13 mouse cellular contexts compared by ENCODE assay signal in the genomic region with DNA sequence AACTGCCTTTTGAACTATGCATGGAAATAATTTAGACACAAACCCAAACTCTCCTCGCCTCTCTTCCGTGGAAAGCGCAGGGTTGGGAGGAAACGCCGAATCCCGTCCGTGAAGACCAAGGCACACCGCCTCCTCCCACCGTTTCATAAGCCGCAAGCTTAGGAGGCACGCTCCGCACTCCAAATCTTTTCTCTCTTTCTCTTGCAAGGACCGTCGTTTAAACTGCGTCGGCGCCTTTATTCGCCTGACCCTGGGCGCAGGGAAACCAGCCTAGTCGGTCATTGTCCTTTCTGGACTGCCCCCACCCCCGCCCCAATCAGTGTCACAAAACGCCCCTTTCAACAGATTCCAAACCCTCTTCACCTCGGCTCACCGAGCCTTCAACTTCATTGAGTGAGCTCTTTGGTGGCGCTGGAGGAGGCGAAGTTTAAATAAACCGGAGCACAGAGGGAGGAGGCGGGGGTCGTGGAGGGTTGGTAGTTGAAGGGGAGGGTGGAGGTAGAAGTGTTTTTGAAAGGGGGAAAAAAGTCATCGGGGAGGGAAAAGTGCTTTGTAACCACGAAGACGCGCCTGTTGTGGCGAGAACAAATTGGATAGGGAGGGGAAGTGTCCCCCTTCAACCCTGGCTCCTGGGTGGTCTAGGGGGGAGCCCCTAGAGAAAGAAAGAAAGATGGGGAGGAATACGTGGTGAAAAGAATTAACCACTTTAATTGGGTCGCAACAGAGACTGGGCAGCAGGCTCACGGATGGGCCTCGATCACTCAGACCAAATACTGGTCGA. TPM values are rescaled to one million over a fixed set of nuclear protein-coding genes. Genes with fewer than 3 reads are reported as not detected.
DNase-seq lines count a peak whose midpoint lies in the region; ATAC-seq lines count a peak whose summit lies in the region.
"Had no signal": no experiment of that assay in that cellular context is flagged by ENCODE, and none has a peak within 500 bp of the region (broad histone marks: within the 10 kb centered on the region; RNA-seq: fewer than 3 reads in every experiment).

No protein-coding gene starts in this region.

- H3K4me3 ChIP-seq in heart, embryonic 11.5 days (ENCODE audit: low read depth, low read length): no peak overlapping the region; the same call in 1 of the 2 replicates
- H3K4me3 ChIP-seq in midbrain, embryonic 12.5 days: peak overlapping the region; percentile 33
- no peak overlapping the region for H3K4me3 ChIP-seq in midbrain, embryonic 16.5 days (ENCODE audit: low read depth, low read length)
- H3K4me3 ChIP-seq in hindbrain, embryonic 14.5 days (replicated peaks; ENCODE audit: low read length): no peak overlapping the region
- peak overlapping the region; percentile 24; the same call in 1 of the 2 replicates for H3K4me3 ChIP-seq in neural tube, embryonic 12.5 days
- H3K4me3 ChIP-seq: erythroblast, embryonic 14.5 days had no signal

- no peaks in the 10 kb centered on the region for H3K36me3 ChIP-seq in heart, embryonic 11.5 days (ENCODE audit: control insufficient read depth, insufficient read depth, low read length)
- H3K36me3 ChIP-seq in midbrain, embryonic 12.5 days: no peaks in the 10 kb centered on the region
- no peaks in the 10 kb centered on the region for H3K36me3 ChIP-seq in midbrain, embryonic 16.5 days (ENCODE audit: control insufficient read depth, insufficient read depth, low read length)
- H3K36me3 ChIP-seq in hindbrain, embryonic 14.5 days (replicated peaks; ENCODE audit: control insufficient read depth, insufficient read depth): no peaks in the 10 kb centered on the region
- no peaks in the 10 kb centered on the region for H3K36me3 ChIP-seq in neural tube, embryonic 12.5 days

- H3K27me3 ChIP-seq in heart, embryonic 11.5 days (ENCODE audit: control insufficient read depth, insufficient read depth, low read length): peaks cover 97% of the 10 kb centered on the region
- peaks cover 100% of the 10 kb centered on the region for H3K27me3 ChIP-seq in midbrain, embryonic 12.5 days
- H3K27me3 ChIP-seq in midbrain, embryonic 16.5 days (ENCODE audit: control insufficient read depth, insufficient read depth, low read depth, low read length): peaks cover 62% of the 10 kb centered on the region
- peaks cover 97% of the 10 kb centered on the region for H3K27me3 ChIP-seq in hindbrain, embryonic 14.5 days (ENCODE audit: control insufficient read depth, insufficient read depth, low read length)
- peaks cover 98% of the 10 kb centered on the region for H3K27me3 ChIP-seq in neural tube, embryonic 12.5 days (replicated peaks)

- under 1% methylated on average over 39 of the region's 39 CpGs for WGBS in heart, embryonic 11.5 days (ENCODE audit: insufficient replicate concordance)
- under 1% methylated on average over 39 of the region's 39 CpGs for WGBS in midbrain, embryonic 12.5 days
- WGBS in midbrain, embryonic 16.5 days: under 1% methylated on average over 39 of the region's 39 CpGs
- WGBS in hindbrain, embryonic 14.5 days: under 1% methylated on average over 39 of the region's 39 CpGs
- under 1% methylated on average over 39 of the region's 39 CpGs for WGBS in neural tube, embryonic 12.5 days

- no peak for ATAC-seq in heart, embryonic 11.5 days (replicated peaks; ENCODE audit: insufficient number of reproducible peaks, low FRiP score, low TSS enrichment)
- ATAC-seq in midbrain, embryonic 12.5 days (ENCODE audit: low FRiP score, low read depth): peak; percentile 31; the same call in 1 of the 2 replicates
- ATAC-seq in midbrain, embryonic 16.5 days: no peak
- no peak for ATAC-seq in hindbrain, embryonic 14.5 days (ENCODE audit: low FRiP score)
- ATAC-seq in neural tube, embryonic 12.5 days (ENCODE audit: low FRiP score, low read depth): no peak
- ATAC-seq in cerebellum, adult (ENCODE audit: insufficient number of reproducible peaks, low FRiP score, low TSS enrichment): no peak

- no peak for DNase-seq in heart, adult 9 months (ENCODE audit: low spot score in 2 of 2)
- no peak for DNase-seq in hindbrain, embryonic 14.5 days (ENCODE audit: low spot score)
- DNase-seq in cerebellum, postnatal 4 days (ENCODE audit: low spot score in 2 of 2): no peak
- DNase-seq: heart, adult 11 months; right cerebral cortex, postnatal 14 days had no signal

- H3K27ac ChIP-seq in heart, embryonic 11.5 days (ENCODE audit: low read depth, low read length): no peak overlapping the region
- H3K27ac ChIP-seq in midbrain, embryonic 12.5 days (replicated peaks): no peak overlapping the region
- no peak overlapping the region for H3K27ac ChIP-seq in midbrain, embryonic 16.5 days (ENCODE audit: low read length)
- H3K27ac ChIP-seq in hindbrain, embryonic 14.5 days: no peak overlapping the region
- no peak overlapping the region for H3K27ac ChIP-seq in neural tube, embryonic 12.5 days
- H3K27ac ChIP-seq: macrophage had no signal

- peak overlapping the region; percentile 46; the same call in 1 of the 2 replicates for H3K4me2 ChIP-seq in heart, embryonic 11.5 days
- peak overlapping the region; percentile 49 for H3K4me2 ChIP-seq in midbrain, embryonic 12.5 days (replicated peaks)
- no peak overlapping the region for H3K4me2 ChIP-seq in midbrain, embryonic 16.5 days (ENCODE audit: low read length)
- H3K4me2 ChIP-seq in hindbrain, embryonic 14.5 days (replicated peaks): peak overlapping the region; percentile 3; the same call in 1 of the 2 replicates
- peak overlapping the region; percentile 47 for H3K4me2 ChIP-seq in neural tube, embryonic 12.5 days (replicated peaks)

- H3K9me3 ChIP-seq in heart, embryonic 11.5 days (replicated peaks; ENCODE audit: control insufficient read depth, low read length): no peaks in the 10 kb centered on the region
- H3K9me3 ChIP-seq in midbrain, embryonic 12.5 days: no peaks in the 10 kb centered on the region
- H3K9me3 ChIP-seq in midbrain, embryonic 16.5 days (replicated peaks; ENCODE audit: control insufficient read depth, low read length, poor library complexity, severe bottlenecking): no peaks in the 10 kb centered on the region
- H3K9me3 ChIP-seq in hindbrain, embryonic 14.5 days (ENCODE audit: control insufficient read depth, low read length): no peaks in the 10 kb centered on the region
- no peaks in the 10 kb centered on the region for H3K9me3 ChIP-seq in neural tube, embryonic 12.5 days

- no peak overlapping the region for H3K9ac ChIP-seq in heart, embryonic 11.5 days (ENCODE audit: low read depth, low read length)
- H3K9ac ChIP-seq in midbrain, embryonic 12.5 days (replicated peaks): no peak overlapping the region
- no peak overlapping the region for H3K9ac ChIP-seq in midbrain, embryonic 16.5 days (ENCODE audit: low read depth, low read length)
- no peak overlapping the region for H3K9ac ChIP-seq in hindbrain, embryonic 14.5 days
- no peak overlapping the region for H3K9ac ChIP-seq in neural tube, embryonic 12.5 days

- H3K4me1 ChIP-seq in heart, embryonic 11.5 days (ENCODE audit: control insufficient read depth, insufficient read depth, low read length): no peaks in the 10 kb centered on the region; the same call in 1 of the 2 replicates
- peaks cover 32% of the 10 kb centered on the region for H3K4me1 ChIP-seq in midbrain, embryonic 12.5 days
- H3K4me1 ChIP-seq in midbrain, embryonic 16.5 days (ENCODE audit: control insufficient read depth, insufficient read depth, low read length): peaks cover 2% of the 10 kb centered on the region; the same call in 1 of the 2 replicates
- H3K4me1 ChIP-seq in hindbrain, embryonic 14.5 days (replicated peaks; ENCODE audit: control insufficient read depth, insufficient read depth, low read length): no peaks in the 10 kb centered on the region
- peaks cover 14% of the 10 kb centered on the region for H3K4me1 ChIP-seq in neural tube, embryonic 12.5 days

RNA-seq across cellular contexts. Expression of gene Foxd2, which starts 5.8 kb away (rescaled TPM):
- polyA plus RNA-seq in heart, embryonic 11.5 days (2014; fragmentation: Nextera tagmentation; extraction: Ambion mirVana): 0.14 and 0.17 TPM in 2 replicates
- polyA plus RNA-seq in midbrain, embryonic 12.5 days (2016; fragmentation: Nextera tagmentation; extraction: Ambion mirVana): 3.0 and 5.2 TPM in 2 replicates
- polyA plus RNA-seq in midbrain, embryonic 16.5 days (2015; fragmentation: Nextera tagmentation; extraction: Ambion mirVana): 0.23 and 0.24 TPM in 2 replicates
- 0.16 TPM in 1 of 2 replicates, not detected in the other for polyA plus RNA-seq in hindbrain, embryonic 14.5 days (2014; fragmentation: Nextera tagmentation; extraction: Ambion mirVana)
- 2.2 and 2.5 TPM in 2 replicates for polyA plus RNA-seq in neural tube, embryonic 12.5 days (2016; fragmentation: Nextera tagmentation; extraction: Ambion mirVana)

RNA-seq across cellular contexts. Expression of gene Foxe3, which starts 23.0 kb away (rescaled TPM):
- polyA plus RNA-seq in heart, embryonic 11.5 days (2014; fragmentation: Nextera tagmentation; extraction: Ambion mirVana): not detected in 2 replicates
- polyA plus RNA-seq in midbrain, embryonic 12.5 days (2016; fragmentation: Nextera tagmentation; extraction: Ambion mirVana): 0.42 and 0.46 TPM in 2 replicates
- polyA plus RNA-seq in midbrain, embryonic 16.5 days (2015; fragmentation: Nextera tagmentation; extraction: Ambion mirVana): not detected in 2 replicates
- not detected in 2 replicates for polyA plus RNA-seq in hindbrain, embryonic 14.5 days (2014; fragmentation: Nextera tagmentation; extraction: Ambion mirVana)
- not detected in 2 replicates for polyA plus RNA-seq in neural tube, embryonic 12.5 days (2016; fragmentation: Nextera tagmentation; extraction: Ambion mirVana)
- polyA plus RNA-seq: erythroblast, embryonic 14.5 days; macrophage; thymus, postnatal 0 days had no signal

Comparison
In these comparisons a context has a peak if more than half of its experiments do, and no peak if none do; other contexts are left out.
1. H3K4me3 ChIP-seq: peak in midbrain, embryonic 12.5 days (single experiment) and neural tube, embryonic 12.5 days (single experiment); none in heart, embryonic 11.5 days (single experiment), midbrain, embryonic 16.5 days (single experiment) and hindbrain, embryonic 14.5 days (single experiment).